Mouse (Mus musculus) natural killer cell, adult 2 months (primary cell): Measurements from ENCODE around the gene Micu1.

Source experiments
- DNase-seq, 2 experiments: peaks; one replicate each; pipeline ENCODE4 v3.0.0; 2022; ENCODE audit warnings: low spot score in 2 of 2

The Micu1 gene

GRCm38 (mm10) chr10:59721555-59721954 is 19.3 kb downstream of the Micu1 start:
- DNase-seq = no peak

GRCm38 (mm10) chr10:59724634-59725033 is 22.4 kb downstream of the Micu1 start:
- no peak for DNase-seq

GRCm38 (mm10) chr10:59727251-59727650 is 25.0 kb downstream of the Micu1 start:
- no peak for DNase-seq

- no peak for DNase-seq
These were observed 27.0 kb downstream of the Micu1 start for GRCm38 (mm10) chr10:59729261-59729660.

- DNase-seq = no peak
These were observed 27.6 kb downstream of the Micu1 start for GRCm38 (mm10) chr10:59729842-59730241.

- DNase-seq = no peak
These were observed 33.8 kb downstream of the Micu1 start for GRCm38 (mm10) chr10:59736027-59736598.

GRCm38 (mm10) chr10:59741448-59741847 is 39.2 kb downstream of the Micu1 start:
- DNase-seq = no peak

- DNase-seq = no peak
These were observed 41.1 kb downstream of the Micu1 start for GRCm38 (mm10) chr10:59743397-59743796.

- DNase-seq = no peak
These were observed 41.7 kb downstream of the Micu1 start for GRCm38 (mm10) chr10:59743969-59744368.

GRCm38 (mm10) chr10:59747334-59747733 is 45.1 kb downstream of the Micu1 start:
- no peak for DNase-seq

- no peak for DNase-seq
These were observed 46.5 kb downstream of the Micu1 start for GRCm38 (mm10) chr10:59748699-59749200.

- no peak for DNase-seq
These were observed 51.3 kb downstream of the Micu1 start for GRCm38 (mm10) chr10:59753538-59754069.

- DNase-seq = no peak
These were observed 51.8 kb downstream of the Micu1 start for GRCm38 (mm10) chr10:59754104-59754503.

GRCm38 (mm10) chr10:59754901-59755300 is 52.6 kb downstream of the Micu1 start:
- DNase-seq = no peak

GRCm38 (mm10) chr10:59755681-59756080 is 53.4 kb downstream of the Micu1 start:
- DNase-seq = no peak

- no peak for DNase-seq
These were observed 53.8 kb downstream of the Micu1 start for GRCm38 (mm10) chr10:59756090-59756489.

- no peak for DNase-seq
These were observed 54.3 kb downstream of the Micu1 start for GRCm38 (mm10) chr10:59756570-59756969.

GRCm38 (mm10) chr10:59764781-59765180 is 62.5 kb downstream of the Micu1 start:
- DNase-seq = no peak

GRCm38 (mm10) chr10:59768369-59769079 is 66.2 kb downstream of the Micu1 start:
- no peak for DNase-seq

- DNase-seq = no peak
These were observed 69.2 kb downstream of the Micu1 start for GRCm38 (mm10) chr10:59771375-59772048.

- no peak for DNase-seq
These were observed 69.7 kb downstream of the Micu1 start for GRCm38 (mm10) chr10:59772049-59772397.

GRCm38 (mm10) chr10:59773441-59774140 is 71.3 kb downstream of the Micu1 start:
- DNase-seq = no peak
